Mouse (Mus musculus): ENCODE measurements around the gene Fcgr1.
"Not testable (repeated sequence)": the region's sequence is repeated elsewhere in the genome, so short reads cannot be mapped to it uniquely, and the experiment has no call there.

Fcgr1 gene

GRCm38 (mm10) chr3:96248141-96249033 is 45.4 kb downstream of the Fcgr1 start:
- DNase-seq (ENCODE audit: low read depth, low spot score), result peak; percentile 26

- DNase-seq (ENCODE audit: low read depth, low spot score), result peak; percentile 54
These were observed 46.2 kb downstream of the Fcgr1 start for GRCm38 (mm10) chr3:96247356-96248140.

- DNase-seq (ENCODE audit: low read depth, low spot score), result not testable (repeated sequence)
These were observed 47.3 kb downstream of the Fcgr1 start, which contains the start of gene Hist2h3c1 for GRCm38 (mm10) chr3:96246427-96246856. Gene Hist2h3c1, plus strand, starts transcription at chr3:96246685.

GRCm38 (mm10) chr3:96246018-96246417 is 47.8 kb downstream of the Fcgr1 start:
- DNase-seq (ENCODE audit: low read depth, low spot score), result not testable (repeated sequence)

GRCm38 (mm10) chr3:96245003-96245886 is 48.5 kb downstream of the Fcgr1 start, which contains the start of gene Hist2h2aa1:
Gene Hist2h2aa1, plus strand, starts transcription at chr3:96245497.
- DNase-seq (ENCODE audit: low read depth, low spot score), result peak; percentile 85

- DNase-seq (ENCODE audit: low read depth, low spot score), result no peak
These were observed 49.7 kb downstream of the Fcgr1 start for GRCm38 (mm10) chr3:96243921-96244572.

- no peak for DNase-seq (ENCODE audit: low read depth, low spot score)
These were observed 53.0 kb downstream of the Fcgr1 start for GRCm38 (mm10) chr3:96240799-96241197.

- peak; percentile 60 for DNase-seq (ENCODE audit: low read depth, low spot score)
These were observed 53.6 kb downstream of the Fcgr1 start, which contains the start of gene Hist2h2aa2 for GRCm38 (mm10) chr3:96239949-96240798. Gene Hist2h2aa2, minus strand, starts transcription at chr3:96240276.

GRCm38 (mm10) chr3:96238954-96239793 is 54.6 kb downstream of the Fcgr1 start, which contains the start of gene Hist2h3c2:
Gene Hist2h3c2, minus strand, starts transcription at chr3:96239127.
- not testable (repeated sequence) for DNase-seq (ENCODE audit: low read depth, low spot score)

- DNase-seq (ENCODE audit: low read depth, low spot score), result peak; percentile 62
These were observed 55.8 kb downstream of the Fcgr1 start for GRCm38 (mm10) chr3:96237904-96238511.

- peak; percentile 57 for DNase-seq (ENCODE audit: low read depth, low spot score)
These were observed 56.4 kb downstream of the Fcgr1 start for GRCm38 (mm10) chr3:96237335-96237903.

GRCm38 (mm10) chr3:96236834-96237334 is 56.9 kb downstream of the Fcgr1 start:
- peak; percentile 39 for DNase-seq (ENCODE audit: low read depth, low spot score)

GRCm38 (mm10) chr3:96235836-96236235 is 57.9 kb downstream of the Fcgr1 start:
- no peak for DNase-seq (ENCODE audit: low read depth, low spot score)

GRCm38 (mm10) chr3:96234914-96235313 is 58.9 kb downstream of the Fcgr1 start:
- DNase-seq (ENCODE audit: low read depth, low spot score), result no peak
